ENCODE assay signal across 19 mouse cellular contexts in genomic region chr11:12340697-12341096, GRCm38 (mm10).
A peak's percentile ranks its signal among the peaks of the same experiment; 100 is the strongest.
DNase-seq lines count a peak whose midpoint lies in the region; ATAC-seq and TF ChIP-seq lines count a peak whose summit lies in the region.
"Had no signal": no experiment of that assay in that cellular context is flagged by ENCODE, and none has a peak within 500 bp of the region (broad histone marks: within the 10 kb centered on the region; RNA-seq: fewer than 3 reads in every experiment).

No protein-coding gene starts in this region.

- no peaks in the 10 kb centered on the region for H3K36me3 ChIP-seq in forebrain, embryonic 14.5 days (ENCODE audit: control insufficient read depth, insufficient read depth, low read length)
- no peaks in the 10 kb centered on the region for H3K36me3 ChIP-seq in forebrain, embryonic 12.5 days (replicated peaks)
- no peaks in the 10 kb centered on the region for H3K36me3 ChIP-seq in kidney, postnatal 0 days (ENCODE audit: insufficient read depth, low read length)
- H3K36me3 ChIP-seq in kidney, embryonic 14.5 days (ENCODE audit: control insufficient read depth, insufficient read depth, low read length), result no peaks in the 10 kb centered on the region
- H3K36me3 ChIP-seq in midbrain, embryonic 11.5 days (ENCODE audit: control insufficient read depth, insufficient read depth, low read length), result no peaks in the 10 kb centered on the region
- H3K36me3 ChIP-seq in midbrain, embryonic 10.5 days, result no peaks in the 10 kb centered on the region
- H3K36me3 ChIP-seq: embryonic facial prominence, embryonic 12.5 days; forebrain, embryonic 15.5 days; heart, embryonic 10.5 days had no signal

- no peak overlapping the region for H3K4me3 ChIP-seq in forebrain, embryonic 14.5 days (ENCODE audit: low read depth, low read length)
- H3K4me3 ChIP-seq in forebrain, embryonic 12.5 days (replicated peaks), result no peak overlapping the region
- no peak overlapping the region for H3K4me3 ChIP-seq in kidney, postnatal 0 days (replicated peaks; ENCODE audit: low read depth, low read length)
- H3K4me3 ChIP-seq in kidney, embryonic 14.5 days (ENCODE audit: low read length), result no peak overlapping the region
- H3K4me3 ChIP-seq in midbrain, embryonic 11.5 days (ENCODE audit: low read depth, low read length), result no peak overlapping the region
- no peak overlapping the region for H3K4me3 ChIP-seq in midbrain, embryonic 10.5 days
- H3K4me3 ChIP-seq: embryonic facial prominence, embryonic 12.5 days; forebrain, embryonic 15.5 days; heart, embryonic 10.5 days; hindbrain, embryonic 15.5 days had no signal

- no peaks in the 10 kb centered on the region for H3K27me3 ChIP-seq in forebrain, embryonic 14.5 days (replicated peaks; ENCODE audit: control insufficient read depth, insufficient read depth, low read length)
- H3K27me3 ChIP-seq in forebrain, embryonic 12.5 days, result no peaks in the 10 kb centered on the region
- no peaks in the 10 kb centered on the region for H3K27me3 ChIP-seq in kidney, postnatal 0 days (ENCODE audit: insufficient read depth, low read length)
- H3K27me3 ChIP-seq in kidney, embryonic 14.5 days (ENCODE audit: control insufficient read depth, insufficient read depth, low read length), result no peaks in the 10 kb centered on the region
- H3K27me3 ChIP-seq in midbrain, embryonic 11.5 days (ENCODE audit: control insufficient read depth, insufficient read depth, low read length), result no peaks in the 10 kb centered on the region
- no peaks in the 10 kb centered on the region for H3K27me3 ChIP-seq in midbrain, embryonic 10.5 days (ENCODE audit: low read depth, poor library complexity, severe bottlenecking)
- H3K27me3 ChIP-seq: embryonic facial prominence, embryonic 12.5 days; forebrain, embryonic 15.5 days; hindbrain, embryonic 15.5 days had no signal

- DNase-seq in forebrain, embryonic 14.5 days (ENCODE audit: low spot score), result peak; percentile 29
- DNase-seq in kidney, postnatal 0 days (ENCODE audit: low spot score), result peak; percentile 64
- peak; percentile 67 for DNase-seq in midbrain, embryonic 11.5 days (ENCODE audit: low spot score, missing footprints)
- no peak for DNase-seq in midbrain, embryonic 10.5 days (ENCODE audit: low spot score)
- DNase-seq in spleen, postnatal 36 days (ENCODE audit: low spot score in 2 of 2), result no peak
- DNase-seq: adrenal gland, postnatal 10 days; cerebellum, adult 11 months; cerebellum, adult 8-10 months; cerebellum, postnatal 14 days; embryo, embryonic 11 days; gastrocnemius, postnatal 36 days; heart, adult 18-20 months; heart, postnatal 14 days had no signal

- no peak overlapping the region for H3K4me2 ChIP-seq in forebrain, embryonic 14.5 days (ENCODE audit: low read length)
- H3K4me2 ChIP-seq in forebrain, embryonic 12.5 days, result no peak overlapping the region
- H3K4me2 ChIP-seq in kidney, postnatal 0 days (ENCODE audit: low read length), result no peak overlapping the region
- H3K4me2 ChIP-seq in kidney, embryonic 14.5 days (replicated peaks; ENCODE audit: low read depth, low read length), result no peak overlapping the region
- H3K4me2 ChIP-seq in midbrain, embryonic 11.5 days, result no peak overlapping the region
- H3K4me2 ChIP-seq: embryonic facial prominence, embryonic 12.5 days; forebrain, embryonic 15.5 days; hindbrain, embryonic 15.5 days had no signal

- no peaks in the 10 kb centered on the region for H3K4me1 ChIP-seq in forebrain, embryonic 14.5 days (ENCODE audit: control insufficient read depth, insufficient read depth, low read length)
- H3K4me1 ChIP-seq in forebrain, embryonic 12.5 days, result no peaks in the 10 kb centered on the region
- H3K4me1 ChIP-seq in kidney, postnatal 0 days (replicated peaks; ENCODE audit: insufficient read depth, low read length), result no peaks in the 10 kb centered on the region
- H3K4me1 ChIP-seq in kidney, embryonic 14.5 days (ENCODE audit: control insufficient read depth, insufficient read depth, low read length), result no peaks in the 10 kb centered on the region
- H3K4me1 ChIP-seq in midbrain, embryonic 11.5 days (ENCODE audit: control insufficient read depth, insufficient read depth, low read length), result no peaks in the 10 kb centered on the region
- H3K4me1 ChIP-seq in midbrain, embryonic 10.5 days, result no peaks in the 10 kb centered on the region
- H3K4me1 ChIP-seq: embryonic facial prominence, embryonic 12.5 days; forebrain, embryonic 15.5 days; heart, embryonic 10.5 days; hindbrain, embryonic 15.5 days had no signal

- no peak overlapping the region for H3K27ac ChIP-seq in forebrain, embryonic 14.5 days (ENCODE audit: low read depth, low read length)
- no peak overlapping the region for H3K27ac ChIP-seq in forebrain, embryonic 12.5 days
- H3K27ac ChIP-seq in kidney, postnatal 0 days, result no peak overlapping the region
- no peak overlapping the region for H3K27ac ChIP-seq in kidney, embryonic 14.5 days (ENCODE audit: low read depth, low read length)
- H3K27ac ChIP-seq in midbrain, embryonic 11.5 days (ENCODE audit: low read depth, low read length), result no peak overlapping the region
- H3K27ac ChIP-seq in midbrain, embryonic 10.5 days (replicated peaks), result no peak overlapping the region
- H3K27ac ChIP-seq: embryonic facial prominence, embryonic 12.5 days; forebrain, embryonic 15.5 days; heart, embryonic 10.5 days; hindbrain, embryonic 15.5 days had no signal

- H3K9me3 ChIP-seq in forebrain, embryonic 14.5 days (replicated peaks; ENCODE audit: control insufficient read depth, low read length), result no peaks in the 10 kb centered on the region
- no peaks in the 10 kb centered on the region for H3K9me3 ChIP-seq in forebrain, embryonic 12.5 days
- H3K9me3 ChIP-seq in kidney, postnatal 0 days (replicated peaks; ENCODE audit: low read length), result no peaks in the 10 kb centered on the region
- no peaks in the 10 kb centered on the region for H3K9me3 ChIP-seq in kidney, embryonic 14.5 days (ENCODE audit: control insufficient read depth, low read length)
- H3K9me3 ChIP-seq in midbrain, embryonic 11.5 days (ENCODE audit: control insufficient read depth, low read length), result no peaks in the 10 kb centered on the region
- H3K9me3 ChIP-seq in midbrain, embryonic 10.5 days (replicated peaks), result no peaks in the 10 kb centered on the region
- H3K9me3 ChIP-seq: embryonic facial prominence, embryonic 12.5 days; forebrain, embryonic 15.5 days; heart, embryonic 10.5 days; hindbrain, embryonic 15.5 days had no signal

- no peak for ATAC-seq in forebrain, embryonic 14.5 days
- ATAC-seq in forebrain, embryonic 12.5 days (ENCODE audit: low FRiP score), result no peak
- ATAC-seq in kidney, postnatal 0 days (replicated peaks; ENCODE audit: low FRiP score, low read depth), result no peak
- ATAC-seq in kidney, embryonic 14.5 days (ENCODE audit: low FRiP score, low TSS enrichment), result no peak
- ATAC-seq in midbrain, embryonic 11.5 days (ENCODE audit: low FRiP score), result no peak
- ATAC-seq: forebrain, embryonic 15.5 days had no signal

- no peak for TF ChIP-seq CTCF in kidney, postnatal 0 days (IDR thresholded peaks at IDR 0.05; ENCODE audit: low read depth)

- no peak overlapping the region for H3K9ac ChIP-seq in forebrain, embryonic 14.5 days (ENCODE audit: low read length)
- H3K9ac ChIP-seq in forebrain, embryonic 12.5 days, result no peak overlapping the region
- no peak overlapping the region for H3K9ac ChIP-seq in kidney, postnatal 0 days (ENCODE audit: low read depth, low read length)
- no peak overlapping the region for H3K9ac ChIP-seq in kidney, embryonic 14.5 days (ENCODE audit: low read depth, low read length)
- H3K9ac ChIP-seq in midbrain, embryonic 11.5 days (ENCODE audit: low read length), result no peak overlapping the region
- H3K9ac ChIP-seq: embryonic facial prominence, embryonic 12.5 days; forebrain, embryonic 15.5 days; hindbrain, embryonic 15.5 days had no signal

Comparison
In these comparisons a context has a peak if more than half of its experiments do, and no peak if none do; other contexts are left out.
1. DNase-seq: peak in forebrain, embryonic 14.5 days (single experiment), kidney, postnatal 0 days (single experiment) and midbrain, embryonic 11.5 days (single experiment); none in midbrain, embryonic 10.5 days (single experiment) and spleen, postnatal 36 days (0 of 2).